Mouse (Mus musculus): ENCODE results near the gene Mgll.

Mgll gene

DNA sequence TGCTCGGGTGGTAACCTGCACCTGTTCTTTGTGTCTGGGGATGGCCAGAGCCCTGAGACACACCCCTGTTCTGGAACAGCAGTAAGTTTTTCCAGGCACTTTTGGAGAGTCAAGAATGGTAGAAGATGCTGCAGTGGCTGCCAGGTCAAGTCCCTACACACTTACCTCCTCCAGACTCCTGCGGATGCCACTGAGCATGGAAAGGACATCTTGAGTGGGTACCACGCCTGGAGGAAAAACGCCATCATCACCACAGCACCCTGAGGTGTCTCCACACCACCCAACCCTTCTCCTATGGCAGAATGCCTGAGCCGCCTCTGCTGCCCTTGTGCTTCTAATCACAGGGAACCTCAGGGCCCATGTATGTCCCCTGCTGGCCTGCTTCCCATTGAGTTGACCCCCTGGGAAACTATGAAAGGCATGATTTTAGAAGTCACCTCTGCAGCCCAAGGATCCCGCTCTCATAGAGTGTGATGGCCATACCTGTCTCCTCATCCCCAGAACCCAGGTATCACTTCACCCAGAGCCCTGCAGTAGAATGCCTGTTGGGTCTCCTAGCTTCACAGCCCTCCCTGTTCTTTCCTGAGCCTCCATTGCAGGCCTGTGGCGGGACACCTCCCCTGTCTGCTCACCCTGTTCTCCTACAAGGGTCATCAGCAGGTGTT, 120.8 kb downstream of the Mgll start:
- H3K4me3 ChIP-seq (replicated peaks; ENCODE audit: low read length): no peak overlapping the region
- H3K9me3 ChIP-seq (ENCODE audit: low read length): no peaks in the 10 kb centered on the region
- H3K36me3 ChIP-seq (ENCODE audit: insufficient read depth, low read length): no peaks in the 10 kb centered on the region

DNA sequence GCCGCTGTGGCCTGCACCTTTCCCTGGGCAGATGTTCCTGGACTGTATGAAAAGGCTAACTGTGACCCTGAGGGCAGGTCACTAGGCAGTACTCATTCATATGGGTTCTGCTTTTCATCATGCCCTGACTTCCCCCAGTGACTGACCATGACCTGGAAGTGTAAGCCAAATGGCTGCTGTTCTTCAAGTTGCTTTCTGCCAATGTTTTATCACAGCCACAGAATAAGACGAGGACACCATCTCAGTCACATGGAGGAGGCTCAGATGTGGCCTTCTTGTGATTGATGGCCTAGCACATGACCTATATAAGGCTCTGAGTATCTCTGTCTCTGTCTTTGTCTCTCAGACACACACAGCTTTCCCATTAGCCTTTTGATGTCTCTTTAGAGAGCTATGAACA, 123.4 kb downstream of the Mgll start:
- Histone ChIP-seq H3K4me1 (replicated peaks; ENCODE audit: low read depth, low read length) (peaks cover 44% of the 10 kb centered on the region), H3K9me3 (ENCODE audit: low read length) (no peaks in the 10 kb centered on the region)
- TF ChIP-seq CTCF (conservative IDR thresholded peaks at IDR 0.05; ENCODE audit: low read length): no peak
- no peak for TF ChIP-seq POU5F1 (IDR thresholded peaks at IDR 0.05; ENCODE audit: borderline replicate concordance, low read length)
- no peak for TF ChIP-seq NANOG (IDR thresholded peaks at IDR 0.05; ENCODE audit: borderline replicate concordance, low read length)

More for the DNA sequence above, 120.8 kb downstream of the Mgll start:
- Histone ChIP-seq H3K27me3 (ENCODE audit: insufficient read depth, low read length) (no peaks in the 10 kb centered on the region), H3K4me1 (replicated peaks; ENCODE audit: low read depth, low read length) (peaks cover 57% of the 10 kb centered on the region)
- TF ChIP-seq NANOG (IDR thresholded peaks at IDR 0.05; ENCODE audit: borderline replicate concordance, low read length) (no peak), CTCF (conservative IDR thresholded peaks at IDR 0.05; ENCODE audit: low read length) (no peak), POU5F1 (IDR thresholded peaks at IDR 0.05; ENCODE audit: borderline replicate concordance, low read length) (no peak)

DNA sequence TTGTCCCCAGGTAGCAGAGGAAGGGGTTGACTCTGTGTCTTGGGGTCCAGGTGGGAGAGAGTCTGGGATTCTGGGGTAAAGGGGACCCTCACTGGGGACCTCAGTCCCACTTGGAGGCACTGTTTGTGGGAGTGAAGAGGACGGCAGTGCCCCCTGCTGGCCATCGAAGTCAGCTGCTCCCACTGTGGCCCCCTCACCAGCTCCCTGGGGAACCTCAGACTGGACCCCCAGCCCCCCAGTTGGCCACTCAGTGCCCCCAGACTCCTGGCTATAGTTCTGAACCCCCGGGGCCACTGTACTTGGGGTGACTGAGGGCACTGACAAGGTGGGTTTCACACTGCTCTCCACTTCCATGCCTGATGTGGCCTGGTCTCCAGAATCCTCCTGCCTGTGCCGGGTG, 125.1 kb downstream of the Mgll start:
- H3K27me3 ChIP-seq (ENCODE audit: insufficient read depth, low read length): no peaks in the 10 kb centered on the region
- no peak for TF ChIP-seq POU5F1 (IDR thresholded peaks at IDR 0.05; ENCODE audit: borderline replicate concordance, low read length)
- peak; percentile 64 for TF ChIP-seq CTCF (conservative IDR thresholded peaks at IDR 0.05; ENCODE audit: low read length)
- no peak for TF ChIP-seq NANOG (IDR thresholded peaks at IDR 0.05; ENCODE audit: borderline replicate concordance, low read length)
- H3K4me3 ChIP-seq (replicated peaks; ENCODE audit: low read length): no peak overlapping the region
- no peaks in the 10 kb centered on the region for H3K9me3 ChIP-seq (ENCODE audit: low read length)
- peaks cover 28% of the 10 kb centered on the region for H3K4me1 ChIP-seq (replicated peaks; ENCODE audit: low read depth, low read length)
- H3K36me3 ChIP-seq (ENCODE audit: insufficient read depth, low read length): no peaks in the 10 kb centered on the region

More for the DNA sequence above, 123.4 kb downstream of the Mgll start:
- no peak overlapping the region for H3K4me3 ChIP-seq (replicated peaks; ENCODE audit: low read length)
- no peaks in the 10 kb centered on the region for H3K36me3 ChIP-seq (ENCODE audit: insufficient read depth, low read length)
- H3K27me3 ChIP-seq (ENCODE audit: insufficient read depth, low read length): no peaks in the 10 kb centered on the region

DNA sequence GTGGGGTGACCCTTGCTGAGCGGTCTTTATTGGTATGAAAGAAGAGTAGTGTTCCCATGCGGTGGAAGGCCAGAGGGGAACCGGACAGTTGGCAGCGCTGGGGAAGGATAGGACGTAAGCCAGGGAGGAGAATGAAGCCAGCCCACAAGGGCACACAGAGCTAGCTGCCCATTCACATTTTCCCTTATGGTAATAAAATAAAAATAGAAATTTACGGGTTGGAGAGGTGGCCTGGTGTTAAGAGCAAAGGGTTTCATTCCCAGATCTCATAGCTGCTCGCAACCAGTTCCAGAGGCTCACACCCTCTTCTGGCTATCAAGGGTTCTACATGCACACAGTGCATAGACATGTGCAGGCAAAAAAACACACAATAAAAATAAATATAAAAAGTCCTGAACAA, 125.8 kb downstream of the Mgll start:
- H3K9me3 ChIP-seq (ENCODE audit: low read length): no peaks in the 10 kb centered on the region
- H3K4me1 ChIP-seq (replicated peaks; ENCODE audit: low read depth, low read length): peaks cover 20% of the 10 kb centered on the region
- no peak overlapping the region for H3K4me3 ChIP-seq (replicated peaks; ENCODE audit: low read length)
- H3K27me3 ChIP-seq (ENCODE audit: insufficient read depth, low read length): no peaks in the 10 kb centered on the region; the same call in 1 of the 2 replicates
- H3K36me3 ChIP-seq (ENCODE audit: insufficient read depth, low read length): no peaks in the 10 kb centered on the region
- TF ChIP-seq CTCF (conservative IDR thresholded peaks at IDR 0.05; ENCODE audit: low read length) (no peak; the same call in 1 of the 2 replicates), NANOG (IDR thresholded peaks at IDR 0.05; ENCODE audit: borderline replicate concordance, low read length) (no peak), POU5F1 (IDR thresholded peaks at IDR 0.05; ENCODE audit: borderline replicate concordance, low read length) (no peak)

DNA sequence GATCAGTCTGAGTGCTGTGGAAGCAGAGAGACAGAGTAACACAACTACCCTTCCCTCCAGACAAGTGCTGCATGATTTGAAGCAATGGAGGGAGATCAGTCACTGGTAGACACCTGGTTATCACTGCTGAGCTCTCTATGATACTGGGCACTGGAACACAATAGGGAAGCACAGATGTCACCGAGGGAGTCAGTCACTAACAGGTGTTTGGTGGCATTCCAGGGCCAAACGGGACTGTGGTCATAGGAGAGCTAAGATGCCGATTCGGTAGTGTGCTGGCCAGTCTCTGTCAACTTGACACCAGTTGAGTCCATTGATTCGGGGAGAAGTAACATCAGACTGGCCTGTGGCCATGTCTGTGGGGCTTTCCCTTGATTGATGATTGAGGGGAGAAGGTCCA, 130.3 kb downstream of the Mgll start:
- TF ChIP-seq CTCF (conservative IDR thresholded peaks at IDR 0.05; ENCODE audit: low read length): no peak
- no peak for TF ChIP-seq NANOG (IDR thresholded peaks at IDR 0.05; ENCODE audit: borderline replicate concordance, low read length)
- TF ChIP-seq POU5F1 (IDR thresholded peaks at IDR 0.05; ENCODE audit: borderline replicate concordance, low read length): no peak
- no peak overlapping the region for H3K4me3 ChIP-seq (replicated peaks; ENCODE audit: low read length)
- peaks cover 10% of the 10 kb centered on the region; the same call in 1 of the 2 replicates for H3K4me1 ChIP-seq (replicated peaks; ENCODE audit: low read depth, low read length)
- no peaks in the 10 kb centered on the region for H3K36me3 ChIP-seq (ENCODE audit: insufficient read depth, low read length)
- peaks cover 14% of the 10 kb centered on the region for H3K27me3 ChIP-seq (ENCODE audit: insufficient read depth, low read length)
- no peaks in the 10 kb centered on the region for H3K9me3 ChIP-seq (ENCODE audit: low read length)

DNA sequence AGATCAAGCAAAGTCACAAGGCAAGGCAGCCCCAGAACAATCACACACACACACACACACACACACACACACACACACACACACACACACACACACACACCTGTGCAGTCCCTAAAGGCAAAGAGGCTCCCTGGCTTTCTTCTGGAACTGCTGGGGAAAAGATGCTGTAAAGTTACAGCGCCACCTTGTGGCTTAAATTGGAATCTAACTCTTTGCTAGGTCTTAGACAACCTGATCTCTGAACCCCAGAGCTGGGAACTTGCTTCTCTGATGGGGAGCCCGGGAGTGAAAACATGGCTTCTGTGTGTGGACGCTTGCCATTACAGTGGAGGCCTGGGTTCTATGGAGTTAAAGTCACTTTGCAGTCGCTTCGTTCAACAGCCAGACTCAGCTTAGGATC, 131.4 kb downstream of the Mgll start:
- peaks cover 5% of the 10 kb centered on the region; the same call in 1 of the 2 replicates for H3K4me1 ChIP-seq (replicated peaks; ENCODE audit: low read depth, low read length)
- TF ChIP-seq CTCF (conservative IDR thresholded peaks at IDR 0.05; ENCODE audit: low read length): peak; percentile 62
- TF ChIP-seq NANOG (IDR thresholded peaks at IDR 0.05; ENCODE audit: borderline replicate concordance, low read length): no peak
- H3K4me3 ChIP-seq (replicated peaks; ENCODE audit: low read length): no peak overlapping the region
- H3K27me3 ChIP-seq (ENCODE audit: insufficient read depth, low read length): peaks cover 16% of the 10 kb centered on the region
- H3K36me3 ChIP-seq (ENCODE audit: insufficient read depth, low read length): no peaks in the 10 kb centered on the region
- no peaks in the 10 kb centered on the region for H3K9me3 ChIP-seq (ENCODE audit: low read length)

DNA sequence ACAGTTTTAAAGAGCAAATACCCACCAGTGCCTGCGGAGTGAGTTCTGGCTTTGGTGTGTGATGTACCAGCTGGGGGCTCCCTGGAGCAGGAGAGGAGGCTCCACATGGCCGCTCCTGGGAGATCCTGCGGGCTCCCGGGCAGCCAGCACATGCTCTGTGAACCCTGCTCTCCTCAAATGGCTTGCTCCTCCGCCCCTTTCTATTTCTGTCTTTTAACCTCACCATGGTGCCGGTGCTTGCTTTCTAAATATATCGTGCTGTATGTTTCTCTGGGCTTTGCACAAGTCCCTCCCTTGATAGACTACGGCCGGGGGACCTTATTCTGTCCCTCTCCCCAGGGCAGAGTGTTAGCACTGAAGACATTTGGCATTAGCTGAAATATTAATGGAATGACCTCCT, 133.0 kb downstream of the Mgll start:
- H3K4me3 ChIP-seq (replicated peaks; ENCODE audit: low read length): no peak overlapping the region
- no peaks in the 10 kb centered on the region for H3K9me3 ChIP-seq (ENCODE audit: low read length)
- TF ChIP-seq NANOG (IDR thresholded peaks at IDR 0.05; ENCODE audit: borderline replicate concordance, low read length) (no peak), CTCF (conservative IDR thresholded peaks at IDR 0.05; ENCODE audit: low read length) (no peak), POU5F1 (IDR thresholded peaks at IDR 0.05; ENCODE audit: borderline replicate concordance, low read length) (no peak)
- peaks cover 5% of the 10 kb centered on the region; the same call in 1 of the 2 replicates for H3K4me1 ChIP-seq (replicated peaks; ENCODE audit: low read depth, low read length)
- H3K27me3 ChIP-seq (ENCODE audit: insufficient read depth, low read length): peaks cover 16% of the 10 kb centered on the region
- no peaks in the 10 kb centered on the region for H3K36me3 ChIP-seq (ENCODE audit: insufficient read depth, low read length)

DNA sequence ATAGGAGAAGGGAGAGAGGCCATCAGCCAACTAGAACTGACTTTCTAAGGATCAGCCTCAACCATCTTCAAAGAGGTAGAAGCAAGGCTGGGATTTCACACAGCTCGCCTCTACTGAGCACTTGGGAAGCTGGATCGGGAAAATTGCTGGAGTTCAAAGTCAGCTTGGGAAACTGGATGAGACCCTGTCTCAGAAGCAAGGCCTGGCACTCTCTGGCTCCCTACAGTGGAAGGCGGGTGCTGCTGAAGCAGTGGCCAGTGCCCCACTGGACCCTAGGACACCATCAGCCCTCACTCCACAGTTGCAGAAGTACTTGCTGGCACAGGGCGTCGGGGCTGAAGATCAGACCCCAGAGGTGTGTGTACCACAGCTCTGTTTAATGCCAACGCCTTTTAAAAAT, 133.6 kb downstream of the Mgll start:
- peaks cover 16% of the 10 kb centered on the region for H3K27me3 ChIP-seq (ENCODE audit: insufficient read depth, low read length)
- no peaks in the 10 kb centered on the region for H3K9me3 ChIP-seq (ENCODE audit: low read length)
- H3K36me3 ChIP-seq (ENCODE audit: insufficient read depth, low read length): no peaks in the 10 kb centered on the region
- no peak overlapping the region for H3K4me3 ChIP-seq (replicated peaks; ENCODE audit: low read length)
- H3K4me1 ChIP-seq (replicated peaks; ENCODE audit: low read depth, low read length): peaks cover 5% of the 10 kb centered on the region; the same call in 1 of the 2 replicates
- TF ChIP-seq POU5F1 (IDR thresholded peaks at IDR 0.05; ENCODE audit: borderline replicate concordance, low read length) (no peak), NANOG (IDR thresholded peaks at IDR 0.05; ENCODE audit: borderline replicate concordance, low read length) (no peak)

DNA sequence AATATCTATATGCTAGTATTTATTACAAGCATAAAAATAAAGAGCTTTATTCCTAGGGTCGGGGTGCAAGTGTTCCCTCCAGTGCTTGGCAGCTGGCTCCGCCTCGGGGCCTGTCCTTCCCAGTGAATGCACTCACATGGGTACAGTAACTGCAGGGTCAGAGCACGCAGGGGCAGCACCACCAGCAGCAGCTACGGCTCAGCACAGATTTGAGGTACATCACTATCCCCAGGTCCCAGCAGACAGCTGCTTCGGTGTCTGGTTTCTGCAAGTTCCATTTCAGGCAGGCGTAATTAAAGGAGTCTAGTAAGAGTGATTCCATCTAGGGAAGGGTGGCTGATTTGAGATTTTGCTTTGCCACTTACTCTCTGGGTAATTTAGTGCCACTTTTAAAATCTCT, 134.1 kb downstream of the Mgll start:
- H3K27me3 ChIP-seq (ENCODE audit: insufficient read depth, low read length): peaks cover 16% of the 10 kb centered on the region
- no peaks in the 10 kb centered on the region for H3K9me3 ChIP-seq (ENCODE audit: low read length)
- no peak overlapping the region for H3K4me3 ChIP-seq (replicated peaks; ENCODE audit: low read length)
- TF ChIP-seq NANOG (IDR thresholded peaks at IDR 0.05; ENCODE audit: borderline replicate concordance, low read length) (no peak), POU5F1 (IDR thresholded peaks at IDR 0.05; ENCODE audit: borderline replicate concordance, low read length) (no peak), CTCF (conservative IDR thresholded peaks at IDR 0.05; ENCODE audit: low read length) (no peak)
- H3K36me3 ChIP-seq (ENCODE audit: insufficient read depth, low read length): no peaks in the 10 kb centered on the region
- H3K4me1 ChIP-seq (replicated peaks; ENCODE audit: low read depth, low read length): 0 out of 2 replicates have a peak, but pooled peaks cover 5% of the 10 kb centered on the region
